Mouse (Mus musculus): ENCODE data around the gene Anln. TPM values are rescaled to one million over a fixed set of nuclear protein-coding genes. Genes with fewer than 3 reads are reported as not detected.

Gene Anln
- polyA plus RNA-seq, 1 experiment from 2014 or later, result 35.4 TPM

DNA sequence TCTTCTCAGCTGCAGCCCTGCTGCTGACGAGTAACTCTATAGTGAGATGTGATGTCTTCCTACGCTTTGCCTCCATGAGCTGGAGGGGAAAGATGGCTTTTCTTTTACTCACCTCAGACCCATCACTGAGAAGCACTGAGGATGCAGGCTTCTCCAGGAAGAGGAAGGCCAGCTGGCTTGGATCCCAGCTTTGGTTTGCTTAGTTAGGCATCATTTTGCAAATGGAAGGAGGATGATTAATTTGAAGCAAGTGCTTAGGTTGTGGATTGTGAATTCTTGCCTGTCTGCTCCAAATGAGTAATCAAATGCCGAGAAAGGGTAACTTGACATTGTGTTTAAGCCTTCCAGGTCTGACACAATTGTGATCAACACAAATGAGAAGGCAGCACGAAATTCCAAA lies 10.0 kb upstream of the Anln start:
- Histone ChIP-seq H3K9me3 (no peaks in the 10 kb centered on the region), H3K4me1 (no peaks in the 10 kb centered on the region), H3K4me2 (no peak overlapping the region), H3K36me3 (no peaks in the 10 kb centered on the region), H3K4me3 (no peak overlapping the region), H3K9ac (no peak overlapping the region), H3K27ac (no peak overlapping the region), H3K27me3 (no peaks in the 10 kb centered on the region)
- no peak for ATAC-seq (ENCODE audit: insufficient number of reproducible peaks, low FRiP score, low TSS enrichment, low read depth)
- 75% methylated on average over 4 of the region's 4 CpGs for WGBS

DNA sequence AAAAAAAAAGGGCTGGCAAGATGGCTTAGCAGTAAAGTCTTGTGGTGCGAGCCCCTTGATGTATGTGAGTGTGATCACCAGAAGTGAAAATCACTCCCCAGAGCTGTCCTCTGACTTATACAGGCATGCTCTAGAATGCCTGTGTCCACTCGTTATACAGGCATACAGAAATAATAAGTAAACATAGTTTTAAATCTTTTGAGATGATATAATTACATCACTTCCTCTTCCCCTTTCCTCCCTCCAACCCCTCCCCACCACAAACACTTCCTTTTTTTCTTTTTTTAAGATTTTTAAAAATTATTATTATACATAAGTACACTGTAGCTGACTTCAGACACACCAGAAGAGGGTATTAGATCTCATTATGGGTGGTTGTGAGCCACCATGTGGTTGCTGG lies 5.7 kb upstream of the Anln start:
- no peak for ATAC-seq (ENCODE audit: insufficient number of reproducible peaks, low FRiP score, low TSS enrichment, low read depth)
- Histone ChIP-seq H3K4me2 (no peak overlapping the region), H3K9ac (no peak overlapping the region), H3K27ac (no peak overlapping the region), H3K36me3 (no peaks in the 10 kb centered on the region), H3K9me3 (no peaks in the 10 kb centered on the region), H3K4me1 (peaks cover 3% of the 10 kb centered on the region; the same call in 1 of the 2 replicates), H3K4me3 (no peak overlapping the region), H3K27me3 (no peaks in the 10 kb centered on the region)
- WGBS, result 79% methylated on average over 2 of the region's 2 CpGs

DNA sequence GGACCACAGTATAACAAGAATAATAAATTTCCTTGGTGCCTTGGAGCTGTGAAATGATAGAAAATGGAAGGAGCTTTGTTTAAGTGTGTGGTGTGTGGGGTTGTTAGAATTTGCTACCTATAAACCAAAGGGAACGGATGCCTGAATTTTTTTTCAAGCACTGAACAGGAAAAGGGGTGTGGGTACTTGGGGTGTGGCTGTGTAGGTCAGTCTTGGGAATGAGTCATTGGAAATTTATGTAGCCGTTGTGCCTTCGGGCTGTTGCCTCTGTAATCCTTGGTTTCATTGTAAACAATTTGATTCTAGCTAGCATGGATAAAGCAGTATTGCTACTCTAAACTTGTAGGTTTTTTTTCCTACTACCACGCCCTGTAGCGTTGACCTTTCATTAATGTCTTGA lies 1.4 kb upstream of the Anln start:
- ATAC-seq (ENCODE audit: insufficient number of reproducible peaks, low FRiP score, low TSS enrichment, low read depth), result no peak
- H3K27me3 ChIP-seq, result no peaks in the 10 kb centered on the region
- no peaks in the 10 kb centered on the region for H3K36me3 ChIP-seq
- no peak overlapping the region for H3K9ac ChIP-seq
- WGBS, result 79% methylated on average over 5 of the region's 5 CpGs
- peaks cover 19% of the 10 kb centered on the region for H3K4me1 ChIP-seq
- no peak overlapping the region for H3K4me2 ChIP-seq
- no peak overlapping the region for H3K27ac ChIP-seq
- H3K4me3 ChIP-seq, result no peak overlapping the region
- H3K9me3 ChIP-seq, result no peaks in the 10 kb centered on the region

DNA sequence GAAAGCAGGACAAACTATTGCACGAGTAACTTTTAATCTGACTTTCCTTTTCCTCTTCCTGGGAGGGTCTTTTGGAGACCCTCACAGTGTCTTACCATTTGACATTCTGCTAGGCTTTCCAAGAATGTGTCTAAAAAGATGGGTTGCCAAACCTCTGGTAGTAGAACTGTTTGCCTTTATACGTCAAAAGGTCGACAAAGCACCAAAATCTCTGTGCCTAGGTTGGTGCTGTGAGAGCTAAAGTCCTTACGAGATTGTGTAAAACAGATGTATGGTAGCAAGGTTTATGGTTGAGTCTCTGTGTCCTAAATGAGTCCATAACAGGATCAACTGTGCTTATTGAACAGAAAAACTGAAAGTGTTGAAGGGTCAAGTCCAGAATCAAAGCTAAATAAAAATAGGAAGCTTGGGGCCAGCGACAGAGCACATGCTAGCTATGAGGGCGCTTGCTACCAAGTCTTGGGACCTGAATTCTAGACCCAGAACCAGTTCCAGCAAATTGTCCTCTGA lies 803 bp upstream of the Anln start:
- no peaks in the 10 kb centered on the region for H3K36me3 ChIP-seq
- no peak overlapping the region; the same call in 1 of the 2 replicates for H3K9ac ChIP-seq
- H3K27ac ChIP-seq, result peak overlapping the region; percentile 94
- peak overlapping the region; percentile 91 for H3K4me2 ChIP-seq
- H3K4me1 ChIP-seq, result peaks cover 19% of the 10 kb centered on the region
- no peaks in the 10 kb centered on the region for H3K9me3 ChIP-seq
- ATAC-seq (ENCODE audit: insufficient number of reproducible peaks, low FRiP score, low TSS enrichment, low read depth), result no peak
- no peaks in the 10 kb centered on the region for H3K27me3 ChIP-seq
- peak overlapping the region; percentile 84 for H3K4me3 ChIP-seq
- WGBS, result 66% methylated on average over 6 of the region's 6 CpGs

DNA sequence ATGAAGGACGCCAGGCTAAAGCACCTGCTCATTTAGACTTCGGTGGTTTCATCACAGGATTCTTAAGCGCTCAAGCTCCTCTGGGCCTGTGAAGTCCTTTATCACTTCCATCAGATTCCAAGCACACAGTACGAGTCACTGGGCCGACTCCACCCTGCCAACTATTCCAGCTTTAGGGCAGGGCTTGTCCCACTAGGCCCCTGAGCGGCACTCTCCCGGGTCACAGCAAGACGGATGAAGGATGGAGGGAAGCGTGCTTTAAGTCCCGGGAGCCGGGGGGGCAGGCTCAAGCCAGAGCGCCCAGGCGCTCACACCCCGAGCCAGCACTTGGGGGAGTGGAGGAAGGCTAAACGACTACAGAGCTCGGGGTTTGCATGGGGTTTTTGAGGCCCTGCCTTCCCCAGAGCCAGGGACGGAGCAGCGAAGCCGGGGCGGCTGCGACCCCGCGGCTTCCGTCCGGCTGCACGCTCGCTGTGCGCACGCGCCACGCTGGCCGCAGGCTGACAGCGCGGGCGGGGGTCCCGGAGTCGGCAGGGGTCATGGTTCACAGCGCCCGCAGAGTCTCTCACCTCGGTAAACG lies 497 bp downstream of the Anln start:
- Histone ChIP-seq H3K4me1 (peaks cover 19% of the 10 kb centered on the region), H3K27ac (peak overlapping the region; percentile 94), H3K4me3 (peak overlapping the region; percentile 84), H3K9ac (peak overlapping the region; percentile 86), H3K4me2 (peak overlapping the region; percentile 91), H3K9me3 (no peaks in the 10 kb centered on the region), H3K27me3 (no peaks in the 10 kb centered on the region), H3K36me3 (no peaks in the 10 kb centered on the region)
- under 1% methylated on average over 41 of the region's 41 CpGs for WGBS
- peak; percentile 74 for ATAC-seq (ENCODE audit: insufficient number of reproducible peaks, low FRiP score, low TSS enrichment, low read depth)

DNA sequence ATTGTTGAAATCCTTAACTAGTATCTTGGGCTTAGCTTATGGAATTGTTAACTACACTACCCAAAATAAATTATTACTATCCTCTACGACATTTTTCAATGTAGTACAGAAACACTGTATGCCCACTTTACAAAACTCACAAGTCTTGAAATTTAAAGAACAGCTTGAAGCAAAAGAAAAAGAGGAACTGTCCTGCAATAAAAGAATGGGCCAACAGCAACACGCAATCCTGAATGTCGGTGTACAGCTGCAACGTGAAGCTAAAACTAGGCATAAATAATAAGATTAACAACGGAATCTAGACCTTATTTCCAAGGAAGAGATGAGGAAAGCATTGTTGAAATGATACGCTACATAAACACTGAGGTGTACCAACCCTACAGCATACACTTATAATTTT lies 1.1 kb downstream of the Anln start:
- peaks cover 19% of the 10 kb centered on the region for H3K4me1 ChIP-seq
- peak overlapping the region; percentile 84 for H3K4me3 ChIP-seq
- no peak for ATAC-seq (ENCODE audit: insufficient number of reproducible peaks, low FRiP score, low TSS enrichment, low read depth)
- no peaks in the 10 kb centered on the region for H3K36me3 ChIP-seq
- peak overlapping the region; percentile 86 for H3K9ac ChIP-seq
- no peak overlapping the region for H3K27ac ChIP-seq
- H3K4me2 ChIP-seq, result peak overlapping the region; percentile 91
- no peaks in the 10 kb centered on the region for H3K9me3 ChIP-seq
- no peaks in the 10 kb centered on the region for H3K27me3 ChIP-seq
- WGBS, result 15% methylated on average over 6 of the region's 6 CpGs

DNA sequence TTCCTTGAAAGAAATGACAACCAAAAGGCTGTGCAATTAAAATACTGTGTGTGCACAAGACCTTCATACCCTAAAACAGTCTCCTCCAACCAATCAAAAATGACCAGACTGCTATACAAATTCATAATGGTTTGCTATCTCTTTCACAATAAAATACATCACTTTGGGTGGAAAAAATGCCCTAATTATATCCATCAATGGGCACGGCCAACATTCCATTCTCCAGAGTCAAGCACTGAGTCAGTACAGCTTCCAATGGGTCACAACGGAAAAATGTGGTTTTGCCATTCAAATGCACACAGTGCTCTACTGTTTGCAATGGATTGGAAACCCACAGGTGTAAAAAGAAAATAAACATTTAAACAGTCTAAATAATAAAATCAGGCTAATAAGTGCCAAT lies 3.1 kb downstream of the Anln start:
- Histone ChIP-seq H3K4me1 (peaks cover 19% of the 10 kb centered on the region), H3K4me3 (no peak overlapping the region), H3K9ac (no peak overlapping the region), H3K36me3 (peaks cover 11% of the 10 kb centered on the region), H3K27ac (no peak overlapping the region), H3K4me2 (no peak overlapping the region), H3K27me3 (no peaks in the 10 kb centered on the region), H3K9me3 (no peaks in the 10 kb centered on the region)
- ATAC-seq (ENCODE audit: insufficient number of reproducible peaks, low FRiP score, low TSS enrichment, low read depth), result no peak
- WGBS, result 49% methylated on average over 2 of the region's 2 CpGs

DNA sequence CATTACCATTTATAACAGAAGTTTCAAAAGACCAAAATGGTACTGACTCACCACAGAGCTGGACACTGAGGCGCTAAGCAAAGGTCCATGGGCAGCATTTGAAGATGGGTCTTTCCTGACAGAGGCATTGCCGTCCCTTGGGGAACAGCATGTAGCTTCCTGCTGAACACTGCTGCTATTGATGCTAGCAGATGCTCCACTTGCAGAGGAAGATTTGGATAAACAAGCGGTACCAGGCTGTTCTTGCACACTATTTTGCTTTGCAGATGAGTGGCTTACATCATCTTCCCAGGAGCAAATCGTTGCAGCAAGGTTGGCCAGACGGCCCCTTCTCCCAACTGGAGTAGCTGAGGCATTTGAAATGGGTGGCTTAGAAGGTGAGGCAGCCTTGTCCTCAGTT lies 12.9 kb downstream of the Anln start:
- ATAC-seq (ENCODE audit: insufficient number of reproducible peaks, low FRiP score, low TSS enrichment, low read depth), result no peak
- no peak overlapping the region for H3K9ac ChIP-seq
- no peak overlapping the region for H3K4me3 ChIP-seq
- no peaks in the 10 kb centered on the region for H3K4me1 ChIP-seq
- WGBS, result 93% methylated on average over 5 of the region's 5 CpGs
- H3K9me3 ChIP-seq, result no peaks in the 10 kb centered on the region
- no peak overlapping the region for H3K4me2 ChIP-seq
- no peak overlapping the region for H3K27ac ChIP-seq
- peaks cover 75% of the 10 kb centered on the region for H3K36me3 ChIP-seq
- no peaks in the 10 kb centered on the region for H3K27me3 ChIP-seq

DNA sequence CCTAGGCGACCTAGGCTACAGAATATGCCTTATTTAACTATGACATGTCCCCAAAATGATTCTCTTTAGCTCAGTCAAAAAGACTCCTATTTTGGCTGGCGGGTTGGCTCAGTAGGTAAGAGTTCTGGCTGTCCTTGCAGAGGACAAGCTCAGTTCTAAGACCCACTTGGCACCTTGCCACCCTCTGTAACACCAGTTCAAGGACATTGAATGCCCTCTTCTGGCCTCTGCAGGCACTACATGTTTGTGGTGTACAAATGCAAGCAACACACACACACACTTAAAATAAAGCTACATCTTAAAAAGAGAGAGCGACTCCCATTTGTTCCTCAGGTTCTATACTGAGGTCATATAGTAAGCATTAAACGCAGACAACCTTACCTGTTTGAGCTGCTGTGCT lies 16.2 kb downstream of the Anln start:
- H3K9ac ChIP-seq, result no peak overlapping the region
- no peak for ATAC-seq (ENCODE audit: insufficient number of reproducible peaks, low FRiP score, low TSS enrichment, low read depth)
- H3K4me2 ChIP-seq, result no peak overlapping the region
- no peak overlapping the region for H3K4me3 ChIP-seq
- no peaks in the 10 kb centered on the region for H3K4me1 ChIP-seq
- WGBS, result 95% methylated on average over 4 of the region's 4 CpGs
- H3K36me3 ChIP-seq, result peaks cover 64% of the 10 kb centered on the region
- H3K9me3 ChIP-seq, result no peaks in the 10 kb centered on the region
- no peaks in the 10 kb centered on the region for H3K27me3 ChIP-seq
- H3K27ac ChIP-seq, result no peak overlapping the region

DNA sequence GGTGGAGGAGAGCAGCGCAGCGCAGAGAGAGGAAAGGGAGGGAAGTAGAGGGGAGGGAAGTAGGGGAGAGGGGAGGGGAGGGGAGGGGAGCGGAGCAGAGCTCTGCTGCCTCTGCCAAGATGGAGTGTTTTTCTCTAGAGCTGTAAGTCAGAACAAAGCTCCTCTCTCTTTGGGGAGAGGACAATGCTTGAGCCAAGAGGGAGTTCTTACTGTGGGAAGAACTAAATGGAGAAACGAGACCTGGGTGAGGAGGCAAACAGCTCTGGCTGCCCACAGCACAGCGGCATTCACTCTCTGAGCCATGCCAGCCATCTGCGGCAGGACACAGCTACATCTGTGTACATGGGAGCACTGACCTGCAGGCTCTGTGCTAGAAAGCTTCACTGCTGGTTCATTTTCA lies 21.0 kb downstream of the Anln start:
- Histone ChIP-seq H3K4me1 (no peaks in the 10 kb centered on the region), H3K4me3 (no peak overlapping the region), H3K4me2 (no peak overlapping the region), H3K27me3 (no peaks in the 10 kb centered on the region), H3K36me3 (peaks cover 55% of the 10 kb centered on the region), H3K9me3 (no peaks in the 10 kb centered on the region), H3K27ac (no peak overlapping the region), H3K9ac (no peak overlapping the region)
- no peak for ATAC-seq (ENCODE audit: insufficient number of reproducible peaks, low FRiP score, low TSS enrichment, low read depth)
- 82% methylated on average over 6 of the region's 6 CpGs for WGBS

DNA sequence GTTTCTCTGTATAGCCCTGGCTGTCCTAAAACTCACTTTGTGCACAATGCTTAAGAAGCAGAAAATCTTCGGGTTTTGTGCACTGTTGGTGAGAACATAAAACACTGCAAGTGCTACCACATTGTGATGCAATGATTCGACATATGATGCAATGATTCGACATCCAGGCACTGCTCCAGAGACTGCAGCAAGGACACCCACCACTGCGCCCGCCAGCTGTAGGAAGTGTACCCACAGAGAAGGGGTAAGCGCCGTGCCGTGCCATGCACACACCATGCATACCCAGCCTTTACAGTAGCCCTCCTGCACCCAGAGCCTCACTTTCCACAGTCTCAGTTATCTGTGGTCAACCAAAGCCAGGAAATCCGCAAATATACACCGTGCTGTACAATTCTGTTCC lies 22.4 kb downstream of the Anln start:
- Histone ChIP-seq H3K4me1 (no peaks in the 10 kb centered on the region), H3K4me2 (no peak overlapping the region)

DNA sequence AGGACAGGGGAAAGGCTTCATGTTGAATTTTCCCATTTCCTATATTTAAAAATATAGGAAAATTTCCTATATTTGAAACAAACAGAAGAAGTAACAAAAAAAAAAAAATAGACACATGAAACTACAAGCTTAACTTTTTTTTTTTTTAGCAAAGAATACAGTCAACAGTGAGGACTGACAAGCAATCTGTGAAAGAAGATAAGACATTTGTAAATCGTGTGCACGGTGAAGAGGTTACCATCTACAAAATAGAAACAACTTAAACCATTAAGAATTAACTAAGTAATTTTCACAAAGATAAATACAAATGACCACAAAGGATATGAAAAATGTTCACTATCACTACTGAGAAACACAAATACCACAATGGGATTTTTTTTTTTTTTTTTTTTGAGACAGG lies 22.8 kb downstream of the Anln start:
- H3K9me3 ChIP-seq, result no peaks in the 10 kb centered on the region
- ATAC-seq (ENCODE audit: insufficient number of reproducible peaks, low FRiP score, low TSS enrichment, low read depth), result no peak
- no peak overlapping the region for H3K4me3 ChIP-seq
- no peaks in the 10 kb centered on the region for H3K27me3 ChIP-seq
- whole genome bisulfite sequencing, result 92% methylated on average over 2 of the region's 2 CpGs
- H3K27ac ChIP-seq, result no peak overlapping the region
- peaks cover 51% of the 10 kb centered on the region for H3K36me3 ChIP-seq
- no peak overlapping the region for H3K9ac ChIP-seq
- no peaks in the 10 kb centered on the region for H3K4me1 ChIP-seq
- H3K4me2 ChIP-seq, result no peak overlapping the region

More for the DNA sequence above, 22.4 kb downstream of the Anln start:
- Histone ChIP-seq H3K9me3 (no peaks in the 10 kb centered on the region), H3K4me3 (no peak overlapping the region), H3K9ac (no peak overlapping the region), H3K36me3 (peaks cover 53% of the 10 kb centered on the region), H3K27me3 (no peaks in the 10 kb centered on the region), H3K27ac (no peak overlapping the region)
- WGBS, result 92% methylated on average over 10 of the region's 10 CpGs
- ATAC-seq (ENCODE audit: insufficient number of reproducible peaks, low FRiP score, low TSS enrichment, low read depth), result no peak

DNA sequence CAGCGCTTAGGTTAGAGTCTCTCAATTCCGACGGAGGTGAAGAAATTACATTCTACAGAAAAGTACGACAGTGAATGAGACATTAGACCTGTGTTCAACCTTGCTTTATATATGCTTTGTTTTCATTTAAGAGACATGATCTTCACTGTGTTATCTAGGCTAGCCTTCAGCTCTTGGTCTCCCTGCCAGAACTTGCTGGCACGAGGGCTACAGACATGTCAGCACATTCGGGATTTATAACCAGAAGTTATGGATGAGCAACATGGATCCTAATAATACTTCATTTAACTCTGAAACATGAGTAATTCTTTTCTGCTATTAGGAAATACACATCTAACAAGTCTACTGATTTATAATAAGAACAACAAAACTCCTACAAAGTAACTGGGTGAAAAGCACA lies 28.1 kb downstream of the Anln start:
- peaks cover 69% of the 10 kb centered on the region for H3K36me3 ChIP-seq
- no peaks in the 10 kb centered on the region for H3K9me3 ChIP-seq
- no peak for ATAC-seq (ENCODE audit: insufficient number of reproducible peaks, low FRiP score, low TSS enrichment, low read depth)
- H3K27me3 ChIP-seq, result no peaks in the 10 kb centered on the region
- H3K4me1 ChIP-seq, result no peaks in the 10 kb centered on the region
- H3K27ac ChIP-seq, result no peak overlapping the region
- H3K9ac ChIP-seq, result no peak overlapping the region
- 90% methylated on average over 6 of the region's 6 CpGs for WGBS
- H3K4me2 ChIP-seq, result no peak overlapping the region
- no peak overlapping the region for H3K4me3 ChIP-seq

Measured in limb, embryonic 15.5 days (tissue).